Mouse (Mus musculus) stomach, embryonic 16.5 days (tissue): Measurements from ENCODE around the gene Cenpc1. TPM values are rescaled to one million over a fixed set of nuclear protein-coding genes. Genes with fewer than 3 reads are reported as not detected.
A peak's percentile ranks its signal among the peaks of the same experiment; 100 is the strongest.

ENCODE experiments used
- ATAC-seq: fragments of 200-750 bp; cut with Nextera tagmentation; 2 replicates; pipeline ENCODE4 v1.8.0; 2017; ENCODE audit warnings: moderate number of reproducible peaks, moderate TSS enrichment; ENCODE audit not compliant: insufficient read depth, low FRiP score
- H3K27ac ChIP-seq: fragments of 300-500 bp; sonication (generic); 2 replicates; pipeline ENCODE4 v1.5.1; 2014; ENCODE audit warnings: low read length
- H3K27me3 ChIP-seq: fragments of 300-500 bp; sonication (generic); 2 replicates; pipeline ENCODE4 v1.6.1; 2014; ENCODE audit warnings: low read length, control low read depth, mixed read lengths; ENCODE audit not compliant: control insufficient read depth, insufficient read depth
- H3K36me3 ChIP-seq: fragments of 300-500 bp; sonication (generic); 2 replicates; pipeline ENCODE4 v1.6.1; 2014; ENCODE audit warnings: low read length; ENCODE audit not compliant: control insufficient read depth, insufficient read depth
- H3K4me1 ChIP-seq: fragments of 300-500 bp; sonication (generic); 2 replicates; pipeline ENCODE4 v1.6.1; 2014; ENCODE audit warnings: low read length, control low read depth, mixed read lengths; ENCODE audit not compliant: control insufficient read depth, insufficient read depth
- H3K4me2 ChIP-seq: fragments of 300-500 bp; sonication (generic); 2 replicates; pipeline ENCODE4 v1.6.1; 2014; ENCODE audit warnings: low read depth, low read length, mixed read lengths
- H3K4me3 ChIP-seq: fragments of 300-500 bp; sonication (generic); replicated peaks from 2 replicates; pipeline ENCODE4 v1.5.1; 2014; ENCODE audit warnings: mild to moderate bottlenecking, low read length
- H3K9ac ChIP-seq: fragments of 300-500 bp; sonication (generic); 2 replicates; pipeline ENCODE4 v1.6.1; 2014; ENCODE audit warnings: low read length
- H3K9me3 ChIP-seq: fragments of 300-500 bp; sonication (generic); replicated peaks from 2 replicates; pipeline ENCODE4 v1.6.1; 2016; ENCODE audit warnings: low read length, control low read depth; ENCODE audit not compliant: control insufficient read depth
- WGBS: fragments of 180-500 bp; shearing (Covaris S2); extraction: QIAGEN DNeasy Blood & Tissue Kit; methylation state at CpG from one replicate; pipeline ENCODE4 v1.1.7; 2014; 5-methylcytosine and 5-hydroxymethylcytosine counted together
- polyA plus RNA-seq: library from polyadenylated mRNA; unstranded; fragments of >200 nt; fragmentation: Nextera tagmentation; extraction: Ambion mirVana; gene quantifications from 2 replicates; pipeline ENCODE4 v1.2.1, GENCODE M21; 2015

Gene Cenpc1
- polyA plus RNA-seq, 1 experiment from 2014 or later = 28.8 TPM

DNA sequence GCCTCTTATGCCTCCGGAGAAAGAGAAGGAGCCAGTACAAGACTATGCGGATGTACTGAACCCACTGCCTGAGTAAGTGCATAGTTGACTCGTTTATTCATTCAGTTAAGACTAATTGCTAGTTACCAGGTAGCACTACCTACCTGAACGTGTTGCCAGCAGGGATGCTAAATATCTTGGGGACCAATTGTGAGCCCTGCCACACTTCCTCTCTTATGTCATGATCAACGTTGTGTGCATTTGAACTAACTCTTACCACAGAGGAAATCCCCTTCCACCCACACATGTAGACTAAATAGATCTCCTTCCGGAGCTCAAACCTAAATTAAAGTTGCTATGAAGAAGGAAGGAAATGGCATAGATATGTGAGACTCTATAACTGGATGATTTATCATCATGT, 21.4 kb upstream of the Cenpc1 start:
- Histone ChIP-seq H3K36me3 (no peaks in the 10 kb centered on the region), H3K27ac (no peak overlapping the region), H3K4me2 (no peak overlapping the region), H3K27me3 (no peaks in the 10 kb centered on the region), H3K4me1 (no peaks in the 10 kb centered on the region), H3K9ac (no peak overlapping the region), H3K4me3 (no peak overlapping the region), H3K9me3 (no peaks in the 10 kb centered on the region)
- ATAC-seq = no peak
- WGBS = 69% methylated on average over 6 of the region's 6 CpGs

DNA sequence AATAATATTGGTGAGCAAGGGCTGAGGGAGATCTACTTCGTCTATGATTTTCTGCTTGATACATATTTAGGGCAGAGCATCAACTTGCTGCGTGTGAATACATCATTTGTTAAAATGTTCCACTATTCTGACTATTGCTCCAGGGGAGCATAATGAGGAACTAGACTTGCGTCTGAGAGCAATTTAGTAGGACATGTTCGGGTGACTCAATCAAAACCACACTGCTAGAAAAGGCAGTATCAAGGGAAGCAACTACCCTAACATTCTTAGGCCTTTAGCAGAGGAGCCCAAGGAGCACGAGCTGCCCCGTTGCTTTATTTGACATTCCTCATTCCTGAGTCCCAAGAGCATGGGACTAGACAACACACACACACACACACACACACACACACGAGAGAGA, 19.6 kb upstream of the Cenpc1 start:
- Histone ChIP-seq H3K27me3 (no peaks in the 10 kb centered on the region), H3K9ac (no peak overlapping the region), H3K9me3 (no peaks in the 10 kb centered on the region), H3K36me3 (no peaks in the 10 kb centered on the region), H3K27ac (no peak overlapping the region), H3K4me3 (no peak overlapping the region), H3K4me2 (no peak overlapping the region), H3K4me1 (no peaks in the 10 kb centered on the region)
- no peak for ATAC-seq
- 75% methylated on average over 7 of the region's 7 CpGs for WGBS

DNA sequence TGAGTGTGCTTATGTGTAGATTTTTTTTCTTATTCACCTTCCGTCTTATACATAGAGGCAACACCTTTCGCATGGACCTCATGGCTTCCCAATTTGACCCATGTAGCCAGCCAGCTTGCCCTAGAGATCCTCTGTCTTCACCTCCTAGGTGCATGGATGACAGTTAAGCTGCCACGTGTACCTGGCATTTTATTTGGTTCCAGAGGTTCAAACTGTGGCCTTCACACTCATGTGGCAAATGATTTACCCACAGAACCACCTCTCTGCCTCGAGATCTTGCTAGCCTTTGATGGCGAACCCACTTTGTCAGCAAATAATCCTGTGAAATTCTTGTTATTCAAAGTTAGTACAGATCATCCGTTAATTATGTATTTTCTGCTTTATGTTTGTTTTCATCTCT, 18.6 kb upstream of the Cenpc1 start:
- H3K4me1 ChIP-seq = no peaks in the 10 kb centered on the region
- no peak for ATAC-seq
- no peaks in the 10 kb centered on the region for H3K36me3 ChIP-seq
- H3K4me2 ChIP-seq = no peak overlapping the region
- no peaks in the 10 kb centered on the region for H3K9me3 ChIP-seq
- no peaks in the 10 kb centered on the region for H3K27me3 ChIP-seq
- H3K4me3 ChIP-seq = no peak overlapping the region
- H3K27ac ChIP-seq = no peak overlapping the region
- H3K9ac ChIP-seq = no peak overlapping the region
- 76% methylated on average over 6 of the region's 6 CpGs for WGBS

DNA sequence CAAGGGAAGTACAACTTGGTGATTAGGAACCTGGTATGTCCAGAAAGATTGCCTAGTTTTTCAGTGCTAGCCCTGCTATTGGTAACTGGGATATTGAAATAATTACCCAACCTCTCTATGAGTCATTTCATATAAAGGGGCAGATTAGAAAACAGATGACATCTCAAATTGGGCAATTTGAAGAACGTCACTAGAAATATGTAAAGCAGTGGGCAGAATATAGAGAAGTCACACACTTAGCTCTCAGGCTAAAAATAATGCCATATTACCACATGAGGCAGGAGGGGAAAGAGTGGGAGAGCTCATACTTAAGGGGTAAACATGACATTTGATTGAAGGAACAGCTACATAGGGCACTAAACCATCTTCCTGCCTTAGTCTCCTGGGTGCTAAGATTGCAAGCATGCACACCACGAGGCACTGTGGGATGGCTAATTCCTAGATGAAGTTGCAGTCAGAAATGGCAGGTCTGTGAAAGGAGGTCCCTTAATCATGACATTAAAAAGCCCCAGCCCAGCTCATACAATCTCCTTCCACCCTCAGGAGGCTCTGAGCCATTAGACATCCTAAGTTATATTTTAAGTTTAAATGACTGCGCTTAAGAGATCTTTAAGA, 13.4 kb upstream of the Cenpc1 start:
- no peak overlapping the region for H3K4me3 ChIP-seq
- no peak overlapping the region for H3K27ac ChIP-seq
- H3K9ac ChIP-seq = no peak overlapping the region
- WGBS = 71% methylated on average over 3 of the region's 3 CpGs
- ATAC-seq = no peak
- no peaks in the 10 kb centered on the region for H3K36me3 ChIP-seq
- H3K27me3 ChIP-seq = no peaks in the 10 kb centered on the region
- no peaks in the 10 kb centered on the region for H3K4me1 ChIP-seq
- no peaks in the 10 kb centered on the region for H3K9me3 ChIP-seq
- H3K4me2 ChIP-seq = no peak overlapping the region

DNA sequence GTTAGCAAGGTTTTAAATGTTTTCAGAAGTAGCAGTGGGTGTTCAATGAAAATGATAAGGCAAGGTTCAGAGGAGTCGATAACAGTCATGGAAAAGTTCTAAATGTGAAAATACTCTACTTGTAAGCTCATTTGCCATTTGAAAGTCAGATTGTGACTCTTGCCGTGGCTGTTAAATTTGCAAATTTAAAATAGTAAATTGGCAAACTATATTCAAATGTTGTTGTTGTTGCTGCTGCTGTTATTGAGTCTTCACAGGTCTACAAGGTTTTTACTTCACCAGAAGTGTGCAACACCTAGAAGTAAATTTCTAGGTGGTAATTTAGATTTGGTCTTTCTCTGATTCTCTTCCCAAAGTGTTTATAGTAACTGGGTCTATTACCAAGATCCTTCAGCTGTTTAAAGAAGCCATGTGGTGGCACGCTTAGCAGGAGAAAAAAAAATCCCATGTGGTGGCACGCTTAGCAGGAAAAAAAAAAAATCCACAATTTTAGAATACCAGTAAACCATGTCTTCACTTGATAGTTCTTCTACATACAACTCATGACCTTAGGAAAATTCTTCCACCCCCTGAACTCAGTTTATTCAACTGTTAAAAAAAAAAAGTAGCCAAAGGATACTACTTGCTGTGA, 7.5 kb upstream of the Cenpc1 start:
- ATAC-seq = no peak
- Histone ChIP-seq H3K27ac (no peak overlapping the region), H3K4me3 (no peak overlapping the region), H3K4me2 (no peak overlapping the region), H3K4me1 (no peaks in the 10 kb centered on the region), H3K9ac (no peak overlapping the region), H3K36me3 (no peaks in the 10 kb centered on the region), H3K27me3 (no peaks in the 10 kb centered on the region), H3K9me3 (no peaks in the 10 kb centered on the region)
- WGBS = 70% methylated on average over 4 of the region's 4 CpGs

DNA sequence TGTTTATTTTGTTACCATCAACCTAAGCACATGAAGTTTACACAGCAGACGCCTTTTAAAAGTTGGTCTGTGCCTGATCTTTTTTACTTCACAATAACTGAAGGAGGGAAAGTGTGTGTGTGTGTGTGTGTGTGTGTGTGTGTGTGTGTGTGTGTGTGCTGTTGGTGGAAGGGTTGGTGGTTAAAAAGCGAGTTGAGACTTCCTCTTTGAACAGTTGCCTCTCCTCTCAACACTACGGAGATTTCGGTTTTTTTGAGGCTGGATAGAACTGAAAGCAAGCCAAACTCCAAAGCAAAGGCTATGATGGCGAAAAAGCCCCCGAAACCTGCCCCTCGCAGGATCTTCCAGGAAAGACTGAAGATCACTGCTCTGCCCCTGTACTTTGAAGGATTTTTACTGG, 6.2 kb upstream of the Cenpc1 start, which contains the start of gene Stap1:
TSS of gene Stap1 (plus strand) at position 209 of the 400 bp plus-strand sequence.
- no peaks in the 10 kb centered on the region for H3K36me3 ChIP-seq
- no peaks in the 10 kb centered on the region for H3K9me3 ChIP-seq
- H3K4me1 ChIP-seq = no peaks in the 10 kb centered on the region
- H3K9ac ChIP-seq = no peak within 1 kb of the TSS
- no peak within 1 kb of the TSS for H3K27ac ChIP-seq
- H3K4me2 ChIP-seq = no peak within 1 kb of the TSS
- no peaks in the 10 kb centered on the region for H3K27me3 ChIP-seq
- no peak for ATAC-seq
- 49% methylated on average over 7 of the region's 7 CpGs for WGBS
- H3K4me3 ChIP-seq = no peak within 1 kb of the TSS

DNA sequence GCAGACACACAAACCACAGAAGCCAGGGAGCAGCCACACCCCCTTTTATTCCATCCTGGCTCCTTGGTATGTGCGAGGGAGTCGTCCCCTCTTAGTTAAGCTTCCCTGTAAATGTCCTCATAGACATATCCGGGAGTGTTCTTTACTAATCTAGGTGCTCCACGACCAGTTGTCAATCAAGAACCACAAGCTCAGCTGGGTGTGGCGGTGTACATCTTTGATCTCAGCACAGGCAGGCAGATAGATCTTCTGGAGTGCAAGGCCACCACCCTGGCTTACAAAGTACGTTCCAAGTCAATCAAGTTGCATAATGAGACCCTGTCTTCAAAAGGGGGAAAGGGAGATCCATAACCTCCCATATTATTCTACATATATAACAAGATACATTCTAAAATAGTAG, 3.7 kb upstream of the Cenpc1 start:
- 73% methylated on average over 6 of the region's 6 CpGs for WGBS
- Histone ChIP-seq H3K9me3 (no peaks in the 10 kb centered on the region), H3K4me3 (no peak overlapping the region), H3K9ac (no peak overlapping the region), H3K4me2 (no peak overlapping the region), H3K4me1 (no peaks in the 10 kb centered on the region), H3K27me3 (no peaks in the 10 kb centered on the region), H3K36me3 (no peaks in the 10 kb centered on the region), H3K27ac (no peak overlapping the region)
- no peak for ATAC-seq

DNA sequence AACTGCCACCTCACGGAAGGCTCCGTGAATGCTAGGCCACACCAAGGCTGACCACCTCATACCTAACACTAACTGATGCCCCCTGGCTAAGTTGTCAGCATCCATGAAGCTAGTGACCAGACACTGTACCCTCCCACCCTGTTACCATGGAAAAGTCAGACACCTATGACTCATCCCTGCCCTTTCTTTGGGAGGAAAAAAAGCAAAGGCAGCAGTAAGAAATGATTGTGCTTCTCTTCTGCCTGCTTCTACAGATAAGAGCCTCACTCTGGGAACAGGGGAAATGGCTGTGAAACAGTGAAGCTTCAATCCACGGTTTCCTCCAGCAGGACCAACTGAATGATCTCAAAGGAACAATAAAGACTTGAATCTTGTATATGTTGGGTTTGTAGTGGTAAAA, 3.1 kb upstream of the Cenpc1 start:
- Histone ChIP-seq H3K4me2 (no peak overlapping the region), H3K9ac (no peak overlapping the region), H3K27ac (no peak overlapping the region), H3K9me3 (no peaks in the 10 kb centered on the region), H3K36me3 (no peaks in the 10 kb centered on the region), H3K4me3 (no peak overlapping the region), H3K4me1 (peaks cover 4% of the 10 kb centered on the region; the same call in 1 of the 2 replicates), H3K27me3 (no peaks in the 10 kb centered on the region)
- 66% methylated on average over 3 of the region's 3 CpGs for WGBS
- ATAC-seq = no peak

DNA sequence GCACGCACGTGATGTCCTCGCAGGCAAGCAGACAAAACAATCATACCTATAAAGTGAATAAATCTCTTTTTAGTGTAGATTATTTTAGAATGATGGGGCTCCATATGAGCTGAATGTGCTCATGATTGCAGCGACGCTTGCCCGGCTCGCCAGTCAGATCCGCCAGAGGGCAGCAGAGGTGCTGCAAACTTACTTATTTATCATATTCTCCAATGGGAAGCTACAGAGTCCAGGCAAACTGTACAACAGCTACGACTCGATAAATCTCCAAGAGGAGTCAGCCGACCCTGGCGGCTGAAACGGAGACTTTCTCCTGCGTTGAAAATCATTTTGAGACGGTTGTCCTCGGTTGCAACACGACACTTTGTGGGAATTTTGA, 1.2 kb upstream of the Cenpc1 start:
- 1% methylated on average over 17 of the region's 17 CpGs for WGBS
- peak overlapping the region; percentile 58 for H3K9ac ChIP-seq
- no peaks in the 10 kb centered on the region for H3K36me3 ChIP-seq
- no peaks in the 10 kb centered on the region for H3K27me3 ChIP-seq
- H3K9me3 ChIP-seq = no peaks in the 10 kb centered on the region
- peak overlapping the region; percentile 80 for H3K4me3 ChIP-seq
- H3K4me1 ChIP-seq = peaks cover 7% of the 10 kb centered on the region; the same call in 1 of the 2 replicates
- H3K27ac ChIP-seq = peak overlapping the region; percentile 43
- peak; percentile 13; the same call in 1 of the 2 replicates for ATAC-seq
- H3K4me2 ChIP-seq = peak overlapping the region; percentile 69
